Mouse (Mus musculus) CH12.LX (cell line): ENCODE measurements around the gene Taco1. TPM values are rescaled to one million over a fixed set of nuclear protein-coding genes. Genes with fewer than 3 reads are reported as not detected.

Experiments used
- DNase-seq: peaks from one replicate; pipeline ENCODE4 v3.0.0-alpha.2; 2013; ENCODE audit errors: extremely low read depth
- H3K27ac ChIP-seq: 2 replicates; pipeline ENCODE4 v1.5.1; 2012; ENCODE audit warnings: low read depth, mild to moderate bottlenecking, control low read depth, moderate library complexity; ENCODE audit not compliant: insufficient read depth
- H3K27me3 ChIP-seq: replicated peaks from 2 replicates; pipeline ENCODE3; 2012; ENCODE audit warnings: inconsistent platforms
- H3K36me3 ChIP-seq, 2 experiments: replicated peaks in 1 of 2; 2 replicates each; pipeline versions ENCODE3 to v1.6.1; 2012; ENCODE audit warnings: inconsistent platforms in 1 of 2, low read length in 1 of 2, mild to moderate bottlenecking in 1 of 2, mixed read lengths in 1 of 2, moderate library complexity in 1 of 2; ENCODE audit not compliant: control insufficient read depth in 1 of 2, insufficient read depth in 1 of 2
- H3K4me1 ChIP-seq, 2 experiments: 2 replicates each; pipeline ENCODE4 v1.6.1; 2012; ENCODE audit warnings: inconsistent platforms in 1 of 2, moderate library complexity in 1 of 2; ENCODE audit not compliant: insufficient read depth in 2 of 2, control insufficient read depth in 1 of 2
- H3K4me2 ChIP-seq: 2 replicates; pipeline ENCODE4 v1.6.1; 2012; ENCODE audit warnings: low read depth, mild to moderate bottlenecking, control low read depth; ENCODE audit not compliant: poor library complexity, insufficient read depth, severe bottlenecking
- H3K4me3 ChIP-seq, 3 experiments: fragments of 150-350 bp in 1 of 3; sonication (generic) in 1 of 3; replicated peaks in 1 of 3; 2 replicates each; pipeline versions ENCODE3 to v1.5.1; 2011 to 2012; ENCODE audit warnings: low read depth in 2 of 3, low read length in 2 of 3, mild to moderate bottlenecking in 2 of 3, moderate library complexity in 2 of 3, control low read depth in 1 of 3, improper control_type of control experiment in 1 of 3, inconsistent platforms in 1 of 3, mixed read lengths in 1 of 3; ENCODE audit not compliant: poor library complexity in 1 of 3
- H3K79me2 ChIP-seq: replicated peaks from 2 replicates; pipeline ENCODE4 v1.6.1; 2012; ENCODE audit warnings: mild to moderate bottlenecking, moderate library complexity; ENCODE audit not compliant: control insufficient read depth, poor library complexity, insufficient read depth, severe bottlenecking; ENCODE audit errors: extremely low read depth
- H3K9ac ChIP-seq: 2 replicates; pipeline ENCODE4 v1.6.1; 2012; ENCODE audit warnings: low read depth, mild to moderate bottlenecking, control low read depth, moderate library complexity; ENCODE audit not compliant: insufficient read depth
- H3K9me3 ChIP-seq: replicated peaks from 2 replicates; pipeline ENCODE3; 2012; ENCODE audit warnings: low read length, inconsistent platforms, mixed read lengths
- BHLHE40 ChIP-seq: IDR thresholded peaks from 2 replicates; pipeline ENCODE4 v1.6.1; 2011; ENCODE audit warnings: mild to moderate bottlenecking, low read depth, low read length, improper control_type of control experiment
- CHD1 ChIP-seq: IDR thresholded peaks from 2 replicates; pipeline ENCODE4 v1.6.1; 2012; ENCODE audit warnings: low read depth, low read length, improper control_type of control experiment, inconsistent platforms
- CHD2 ChIP-seq: IDR thresholded peaks from 2 replicates; pipeline ENCODE4 v1.6.1; 2011; ENCODE audit warnings: low read length, improper control_type of control experiment
- CTCF ChIP-seq, 2 experiments: IDR thresholded peaks in 1 of 2; conservative IDR thresholded peaks in 1 of 2; 2 replicates each; pipeline ENCODE4 v1.5.1; 2011 to 2012; ENCODE audit warnings: low read depth in 2 of 2, low read length in 2 of 2, improper control_type of control experiment in 1 of 2, inconsistent platforms in 1 of 2, mild to moderate bottlenecking in 1 of 2, moderate library complexity in 1 of 2
- E2F4 ChIP-seq: IDR thresholded peaks from 2 replicates; pipeline ENCODE4 v1.6.1; 2011; ENCODE audit warnings: low read depth, low read length, improper control_type of control experiment; ENCODE audit not compliant: insufficient replicate concordance
- EP300 ChIP-seq: IDR thresholded peaks from 2 replicates; pipeline ENCODE4 v1.6.1; 2011; ENCODE audit warnings: low read length, improper control_type of control experiment
- HCFC1 ChIP-seq: IDR thresholded peaks from 2 replicates; pipeline ENCODE4 v1.6.1; 2012; ENCODE audit warnings: low read depth, mild to moderate bottlenecking, inconsistent platforms, low read length, improper control_type of control experiment
- IRF4 ChIP-seq: IDR thresholded peaks from 2 replicates; pipeline ENCODE4 v1.6.1; 2014; ENCODE audit warnings: low read depth, mild to moderate bottlenecking, inconsistent platforms, low read length, improper control_type of control experiment
- JUN ChIP-seq: IDR thresholded peaks from 2 replicates; pipeline ENCODE4 v1.6.1; 2011; ENCODE audit warnings: low read depth, mild to moderate bottlenecking, low read length, improper control_type of control experiment, moderate library complexity; ENCODE audit not compliant: insufficient read depth
- KAT2A ChIP-seq: IDR thresholded peaks from 2 replicates; pipeline ENCODE4 v1.6.1; 2012; ENCODE audit warnings: low read length, improper control_type of control experiment, inconsistent platforms; ENCODE audit not compliant: insufficient replicate concordance
- MAFK ChIP-seq: IDR thresholded peaks from 2 replicates; pipeline ENCODE4 v1.6.1; 2011; ENCODE audit warnings: low read length, improper control_type of control experiment; ENCODE audit not compliant: insufficient replicate concordance
- MAX ChIP-seq: IDR thresholded peaks from 2 replicates; pipeline ENCODE4 v1.6.1; 2011; ENCODE audit warnings: low read length, improper control_type of control experiment
- MAZ ChIP-seq: IDR thresholded peaks from 2 replicates; pipeline ENCODE4 v1.6.1; 2012; ENCODE audit warnings: low read depth, mild to moderate bottlenecking, inconsistent platforms, low read length, improper control_type of control experiment, moderate library complexity
- MEF2A ChIP-seq: IDR thresholded peaks from 2 replicates; pipeline ENCODE4 v1.6.1; 2014; ENCODE audit warnings: low read depth, mild to moderate bottlenecking, inconsistent platforms, low read length, improper control_type of control experiment, borderline replicate concordance
- MXI1 ChIP-seq: IDR thresholded peaks from 2 replicates; pipeline ENCODE4 v1.6.1; 2011; ENCODE audit warnings: mild to moderate bottlenecking, low read depth, low read length, improper control_type of control experiment
- MYC ChIP-seq: IDR thresholded peaks from 2 replicates; pipeline ENCODE4 v1.6.1; 2011; ENCODE audit warnings: low read depth, mild to moderate bottlenecking, improper control_type of control experiment, low read length
- NELFE ChIP-seq: IDR thresholded peaks from 2 replicates; pipeline ENCODE4 v1.6.1; 2011; ENCODE audit warnings: low read depth, low read length, improper control_type of control experiment
- POLR2A ChIP-seq: IDR thresholded peaks from 2 replicates; pipeline ENCODE4 v1.6.1; 2011; ENCODE audit warnings: low read depth, mild to moderate bottlenecking, improper control_type of control experiment, low read length
- RAD21 ChIP-seq: IDR thresholded peaks from 2 replicates; pipeline ENCODE4 v1.6.1; 2011; ENCODE audit warnings: low read depth, mild to moderate bottlenecking, low read length, improper control_type of control experiment, moderate library complexity
- RCOR1 ChIP-seq: conservative IDR thresholded peaks from 2 replicates; pipeline ENCODE4 v1.6.1; 2012; ENCODE audit warnings: low read depth, mild to moderate bottlenecking, inconsistent platforms, low read length, improper control_type of control experiment
- SIN3A ChIP-seq: IDR thresholded peaks from 2 replicates; pipeline ENCODE4 v1.6.1; 2012; ENCODE audit warnings: low read length, improper control_type of control experiment, inconsistent platforms
- SMC3 ChIP-seq: IDR thresholded peaks from 2 replicates; pipeline ENCODE4 v1.6.1; 2011; ENCODE audit warnings: low read depth, low read length, improper control_type of control experiment
- TBP ChIP-seq: conservative IDR thresholded peaks from 2 replicates; pipeline ENCODE4 v1.6.1; 2011; ENCODE audit warnings: low read depth, low read length, improper control_type of control experiment
- TCF12 ChIP-seq: IDR thresholded peaks from 2 replicates; pipeline ENCODE4 v1.6.1; 2014; ENCODE audit warnings: low read depth, mild to moderate bottlenecking, inconsistent platforms, low read length, improper control_type of control experiment
- ZMIZ1 ChIP-seq: IDR thresholded peaks from 2 replicates; pipeline ENCODE4 v1.6.1; 2012; ENCODE audit warnings: low read depth, mild to moderate bottlenecking, inconsistent platforms, low read length, improper control_type of control experiment
- ZNF384 ChIP-seq: IDR thresholded peaks from 2 replicates; pipeline ENCODE4 v1.6.1; 2012; ENCODE audit warnings: low read depth, low read length, improper control_type of control experiment, inconsistent platforms
- dilution Hi-C: fragments of 300-500 bp; cut with MboI; formaldehyde crosslinking; loops from 2 replicates; pipeline ENCODE4 v1.14.3; 2020; ENCODE audit warnings: low sequenced_read_pairs; ENCODE audit not compliant: extremely low pct_unique_long_range_greater_than_20kb, extremely low pct_ligation_motif_present
- in situ Hi-C: fragments of 300-500 bp; cut with MboI; formaldehyde crosslinking; loops from 3 replicates; pipeline ENCODE4 v1.14.3; 2019; ENCODE audit warnings: low sequenced_read_pairs, low pct_ligation_motif_present, low pct_unique_long_range_greater_than_20kb, mixed read lengths
- polyA plus RNA-seq: library from polyadenylated mRNA; unstranded; fragments of >175 nt; gene quantifications from 2 replicates; pipeline ENCODE4 v1.2.1, GENCODE M21; 2012; ENCODE audit warnings: low read depth; ENCODE audit not compliant: insufficient read length
- total RNA-seq, 2 experiments: library from RNA; depleted of rRNA; stranded (reverse); fragments of 300-350 nt in 1 of 2; fragments of >200 nt in 1 of 2; gene quantifications; 2 replicates each; pipeline ENCODE4 v1.2.3; 2012 to 2014

Gene Taco1
- total and polyA plus RNA-seq, 3 experiments, result 30.8 to 35.8 (median 32.6) TPM

- Histone ChIP-seq H3K27me3 (no peaks in the 10 kb centered on the region), H3K9me3 (no peaks in the 10 kb centered on the region), H3K27ac (peak overlapping the region; percentile 89), H3K4me2 (peak overlapping the region; percentile 86), H3K9ac (peak overlapping the region; percentile 54), H3K36me3 (peaks cover 12 to 37% of the 10 kb centered on the region in 2 experiments), H3K4me3 (peak overlapping the region; percentile 6 to 28 (median 23)), H3K4me1 (peaks cover 5 to 30% of the 10 kb centered on the region in 2 experiments; a peak in 3 of 4 replicates), H3K79me2 (peaks cover 8% of the 10 kb centered on the region)
- dilution Hi-C loops (no loop called here), in situ Hi-C loops (no loop called here)
- no peak for TF ChIP-seq JUN
- peak; percentile 94 for TF ChIP-seq CHD2
- TF ChIP-seq NELFE, result 0 out of 2 replicates have a peak, but pooled peaks have one; percentile 31
- TF ChIP-seq KAT2A, result 0 out of 2 replicates have a peak, but pooled peaks have one; percentile 37
- peak; percentile 51; the same call in 1 of the 2 replicates for TF ChIP-seq POLR2A
- peak; percentile 83; the same call in 1 of the 2 replicates for TF ChIP-seq TBP
- no peak for TF ChIP-seq ZMIZ1
- no peak for TF ChIP-seq MAZ
- TF ChIP-seq MXI1, result peak; percentile 21; the same call in 1 of the 2 replicates
- TF ChIP-seq MAX, result peak; percentile 37; the same call in 1 of the 2 replicates
- TF ChIP-seq RAD21, result no peak; the same call in 1 of the 2 replicates
- peak; percentile 51; the same call in 1 of the 2 replicates for TF ChIP-seq SIN3A
- TF ChIP-seq TCF12, result no peak; the same call in 1 of the 2 replicates
- TF ChIP-seq RCOR1, result 0 out of 2 replicates have a peak, but pooled peaks have one; percentile 68
- peak; percentile 79; the same call in 1 of the 2 replicates for TF ChIP-seq MYC
- TF ChIP-seq E2F4, result peak; percentile 69; the same call in 1 of the 2 replicates
- TF ChIP-seq IRF4, result peak; percentile 71
- peak; percentile 69 for TF ChIP-seq BHLHE40
- no peak; the same call in 1 of the 2 replicates for TF ChIP-seq MEF2A
- no peak for TF ChIP-seq CHD1
- TF ChIP-seq HCFC1, result peak; percentile 48; the same call in 1 of the 2 replicates
- TF ChIP-seq CTCF (conservative IDR thresholded peaks at IDR 0.05 in 1 of 2, IDR thresholded peaks at IDR 0.05 in 1 of 2; ENCODE audit: low read depth in 2 of 2, low read length in 2 of 2), result no peak
- peak; percentile 78 for TF ChIP-seq EP300
- no peak for TF ChIP-seq ZNF384
- TF ChIP-seq SMC3, result peak; percentile 19; the same call in 1 of the 2 replicates
- TF ChIP-seq MAFK, result no peak
- peak; percentile 84 for DNase-seq
These were observed 40.3 kb downstream of the Taco1 start for GRCm38 (mm10) chr11:106106047-106106587.
